Mouse (Mus musculus): ENCODE results near the gene Trmu. TPM values are rescaled to one million over a fixed set of nuclear protein-coding genes. Genes with fewer than 3 reads are reported as not detected.

Gene Trmu
- polyA plus RNA-seq, 1 experiment, result 9.1 TPM

GRCm38 (mm10) chr15:85900318-85900717 is 21.2 kb downstream of the Trmu start:
- no peaks in the 10 kb centered on the region for H3K4me1 ChIP-seq (ENCODE audit: control insufficient read depth, insufficient read depth, low read length)
- H3K4me3 ChIP-seq (ENCODE audit: low read depth, low read length), result no peak overlapping the region
- H3K27ac ChIP-seq (ENCODE audit: insufficient read depth, low read length), result no peak overlapping the region
- no peak overlapping the region for H3K9ac ChIP-seq (ENCODE audit: low read depth, poor library complexity, severe bottlenecking)
- H3K9me3 ChIP-seq (replicated peaks; ENCODE audit: control insufficient read depth, insufficient read depth, low read length, poor library complexity, severe bottlenecking), result no peaks in the 10 kb centered on the region
- H3K36me3 ChIP-seq (ENCODE audit: control insufficient read depth, insufficient read depth, low read length, poor library complexity, severe bottlenecking), result no peaks in the 10 kb centered on the region
- H3K27me3 ChIP-seq (ENCODE audit: control insufficient read depth, insufficient read depth, low read length, poor library complexity, severe bottlenecking), result no peaks in the 10 kb centered on the region
- TF ChIP-seq EP300 (IDR thresholded peaks at IDR 0.05; ENCODE audit: insufficient read depth, low read depth, low read length) (no peak), CTCF (IDR thresholded peaks at IDR 0.05; ENCODE audit: low read depth, low read length) (no peak), POLR2A (IDR thresholded peaks at IDR 0.05; ENCODE audit: insufficient read depth, low read length) (no peak)

GRCm38 (mm10) chr15:85900801-85901200 is 21.7 kb downstream of the Trmu start:
- Histone ChIP-seq H3K4me1 (ENCODE audit: control insufficient read depth, insufficient read depth, low read length) (no peaks in the 10 kb centered on the region), H3K9me3 (replicated peaks; ENCODE audit: control insufficient read depth, insufficient read depth, low read length, poor library complexity, severe bottlenecking) (no peaks in the 10 kb centered on the region), H3K36me3 (ENCODE audit: control insufficient read depth, insufficient read depth, low read length, poor library complexity, severe bottlenecking) (no peaks in the 10 kb centered on the region), H3K4me3 (ENCODE audit: low read depth, low read length) (peak overlapping the region; percentile 13), H3K9ac (ENCODE audit: low read depth, poor library complexity, severe bottlenecking) (no peak overlapping the region), H3K27ac (ENCODE audit: insufficient read depth, low read length) (no peak overlapping the region), H3K27me3 (ENCODE audit: control insufficient read depth, insufficient read depth, low read length, poor library complexity, severe bottlenecking) (no peaks in the 10 kb centered on the region)
- TF ChIP-seq POLR2A (IDR thresholded peaks at IDR 0.05; ENCODE audit: insufficient read depth, low read length) (no peak), EP300 (IDR thresholded peaks at IDR 0.05; ENCODE audit: insufficient read depth, low read depth, low read length) (no peak), CTCF (IDR thresholded peaks at IDR 0.05; ENCODE audit: low read depth, low read length) (no peak)

- H3K36me3 ChIP-seq (ENCODE audit: control insufficient read depth, insufficient read depth, low read length, poor library complexity, severe bottlenecking), result no peaks in the 10 kb centered on the region
- no peaks in the 10 kb centered on the region for H3K4me1 ChIP-seq (ENCODE audit: control insufficient read depth, insufficient read depth, low read length)
- H3K9me3 ChIP-seq (replicated peaks; ENCODE audit: control insufficient read depth, insufficient read depth, low read length, poor library complexity, severe bottlenecking), result no peaks in the 10 kb centered on the region
- TF ChIP-seq EP300 (IDR thresholded peaks at IDR 0.05; ENCODE audit: insufficient read depth, low read depth, low read length) (no peak), CTCF (IDR thresholded peaks at IDR 0.05; ENCODE audit: low read depth, low read length) (no peak), POLR2A (IDR thresholded peaks at IDR 0.05; ENCODE audit: insufficient read depth, low read length) (no peak)
- H3K9ac ChIP-seq (ENCODE audit: low read depth, poor library complexity, severe bottlenecking), result no peak overlapping the region
- no peak overlapping the region for H3K27ac ChIP-seq (ENCODE audit: insufficient read depth, low read length)
- no peaks in the 10 kb centered on the region for H3K27me3 ChIP-seq (ENCODE audit: control insufficient read depth, insufficient read depth, low read length, poor library complexity, severe bottlenecking)
- no peak overlapping the region for H3K4me3 ChIP-seq (ENCODE audit: low read depth, low read length)
Observed at GRCm38 (mm10) chr15:85902505-85902904, 23.4 kb downstream of the Trmu start.

GRCm38 (mm10) chr15:85903826-85904225 is 24.7 kb downstream of the Trmu start:
- no peaks in the 10 kb centered on the region for H3K27me3 ChIP-seq (ENCODE audit: control insufficient read depth, insufficient read depth, low read length, poor library complexity, severe bottlenecking)
- H3K36me3 ChIP-seq (ENCODE audit: control insufficient read depth, insufficient read depth, low read length, poor library complexity, severe bottlenecking), result no peaks in the 10 kb centered on the region
- TF ChIP-seq POLR2A (IDR thresholded peaks at IDR 0.05; ENCODE audit: insufficient read depth, low read length), result no peak
- TF ChIP-seq CTCF (IDR thresholded peaks at IDR 0.05; ENCODE audit: low read depth, low read length), result peak; percentile 94
- no peak overlapping the region for H3K9ac ChIP-seq (ENCODE audit: low read depth, poor library complexity, severe bottlenecking)
- H3K4me3 ChIP-seq (ENCODE audit: low read depth, low read length), result peak overlapping the region; percentile 16; the same call in 1 of the 2 replicates
- H3K9me3 ChIP-seq (replicated peaks; ENCODE audit: control insufficient read depth, insufficient read depth, low read length, poor library complexity, severe bottlenecking), result no peaks in the 10 kb centered on the region
- H3K4me1 ChIP-seq (ENCODE audit: control insufficient read depth, insufficient read depth, low read length), result no peaks in the 10 kb centered on the region
- H3K27ac ChIP-seq (ENCODE audit: insufficient read depth, low read length), result no peak overlapping the region

- H3K4me1 ChIP-seq (ENCODE audit: control insufficient read depth, insufficient read depth, low read length), result no peaks in the 10 kb centered on the region
- H3K36me3 ChIP-seq (ENCODE audit: control insufficient read depth, insufficient read depth, low read length, poor library complexity, severe bottlenecking), result no peaks in the 10 kb centered on the region
- no peaks in the 10 kb centered on the region for H3K9me3 ChIP-seq (replicated peaks; ENCODE audit: control insufficient read depth, insufficient read depth, low read length, poor library complexity, severe bottlenecking)
- no peaks in the 10 kb centered on the region for H3K27me3 ChIP-seq (ENCODE audit: control insufficient read depth, insufficient read depth, low read length, poor library complexity, severe bottlenecking)
- H3K9ac ChIP-seq (ENCODE audit: low read depth, poor library complexity, severe bottlenecking), result no peak overlapping the region
- no peak overlapping the region for H3K4me3 ChIP-seq (ENCODE audit: low read depth, low read length)
- H3K27ac ChIP-seq (ENCODE audit: insufficient read depth, low read length), result no peak overlapping the region
- TF ChIP-seq POLR2A (IDR thresholded peaks at IDR 0.05; ENCODE audit: insufficient read depth, low read length), result no peak
- no peak for TF ChIP-seq CTCF (IDR thresholded peaks at IDR 0.05; ENCODE audit: low read depth, low read length)
- TF ChIP-seq EP300 (IDR thresholded peaks at IDR 0.05; ENCODE audit: insufficient read depth, low read depth, low read length), result no peak
Observed at GRCm38 (mm10) chr15:85908660-85909491, 29.8 kb downstream of the Trmu start.

GRCm38 (mm10) chr15:85909492-85909829 is 30.3 kb downstream of the Trmu start:
- no peak for TF ChIP-seq EP300 (IDR thresholded peaks at IDR 0.05; ENCODE audit: insufficient read depth, low read depth, low read length)
- TF ChIP-seq POLR2A (IDR thresholded peaks at IDR 0.05; ENCODE audit: insufficient read depth, low read length), result no peak
- TF ChIP-seq CTCF (IDR thresholded peaks at IDR 0.05; ENCODE audit: low read depth, low read length), result no peak
- Histone ChIP-seq H3K9ac (ENCODE audit: low read depth, poor library complexity, severe bottlenecking) (no peak overlapping the region), H3K27me3 (ENCODE audit: control insufficient read depth, insufficient read depth, low read length, poor library complexity, severe bottlenecking) (no peaks in the 10 kb centered on the region), H3K4me3 (ENCODE audit: low read depth, low read length) (no peak overlapping the region), H3K36me3 (ENCODE audit: control insufficient read depth, insufficient read depth, low read length, poor library complexity, severe bottlenecking) (no peaks in the 10 kb centered on the region), H3K27ac (ENCODE audit: insufficient read depth, low read length) (no peak overlapping the region), H3K4me1 (ENCODE audit: control insufficient read depth, insufficient read depth, low read length) (no peaks in the 10 kb centered on the region), H3K9me3 (replicated peaks; ENCODE audit: control insufficient read depth, insufficient read depth, low read length, poor library complexity, severe bottlenecking) (no peaks in the 10 kb centered on the region)

All from ES-Bruce4 (cell line).